Mouse (Mus musculus) hindbrain, embryonic 16.5 days (tissue): ENCODE results near the gene Cldn10. TPM values are rescaled to one million over a fixed set of nuclear protein-coding genes. Genes with fewer than 3 reads are reported as not detected.
"Not testable (repeated sequence)": the region's sequence is repeated elsewhere in the genome, so short reads cannot be mapped to it uniquely, and the experiment has no call there.

Experiments
- ATAC-seq: fragments of 200-750 bp; cut with Nextera tagmentation; 2 replicates; pipeline ENCODE4 v1.8.0; 2017; ENCODE audit warnings: moderate TSS enrichment, moderate library complexity
- H3K27ac ChIP-seq: fragments of 300-500 bp; sonication (generic); 2 replicates; pipeline ENCODE4 v1.5.1; 2014; ENCODE audit warnings: low read depth, mild to moderate bottlenecking, control low read depth, low read length, moderate library complexity
- H3K27me3 ChIP-seq: fragments of 300-500 bp; sonication (generic); replicated peaks from 2 replicates; pipeline ENCODE4 v1.6.1; 2014; ENCODE audit warnings: low read length; ENCODE audit not compliant: control insufficient read depth, insufficient read depth
- H3K36me3 ChIP-seq: fragments of 300-500 bp; sonication (generic); 2 replicates; pipeline ENCODE4 v1.6.1; 2014; ENCODE audit warnings: mild to moderate bottlenecking, low read length, moderate library complexity, mixed read lengths; ENCODE audit not compliant: control insufficient read depth, insufficient read depth
- H3K4me1 ChIP-seq: fragments of 300-500 bp; sonication (generic); 2 replicates; pipeline ENCODE4 v1.6.1; 2014; ENCODE audit warnings: low read depth, low read length; ENCODE audit not compliant: control insufficient read depth, insufficient read depth
- H3K4me2 ChIP-seq: fragments of 300-500 bp; sonication (generic); 2 replicates; pipeline ENCODE4 v1.6.1; 2014; ENCODE audit warnings: mild to moderate bottlenecking, low read length, control low read depth, moderate library complexity
- H3K4me3 ChIP-seq: fragments of 300-500 bp; sonication (generic); 2 replicates; pipeline ENCODE4 v1.5.1; 2014; ENCODE audit warnings: mild to moderate bottlenecking, low read length, control low read depth, moderate library complexity
- H3K9ac ChIP-seq: fragments of 300-500 bp; sonication (generic); 2 replicates; pipeline ENCODE4 v1.6.1; 2014; ENCODE audit warnings: low read depth, mild to moderate bottlenecking, control low read depth, low read length, moderate library complexity
- H3K9me3 ChIP-seq: fragments of 300-500 bp; sonication (generic); 2 replicates; pipeline ENCODE4 v1.6.1; 2014; ENCODE audit warnings: mild to moderate bottlenecking, low read length, moderate library complexity; ENCODE audit not compliant: control insufficient read depth
- WGBS: fragments of 180-500 bp; shearing (Covaris S2); extraction: QIAGEN DNeasy Blood & Tissue Kit; methylation state at CpG from one replicate; pipeline ENCODE4 v1.1.7; 2014; 5-methylcytosine and 5-hydroxymethylcytosine counted together
- polyA plus RNA-seq: library from polyadenylated mRNA; unstranded; fragments of >200 nt; fragmentation: Nextera tagmentation; extraction: Ambion mirVana; gene quantifications from 2 replicates; pipeline ENCODE4 v1.2.1, GENCODE M21; 2015

Cldn10 gene
- polyA plus RNA-seq, 1 experiment from 2014 or later = 9.2 TPM

GRCm38 (mm10) chr14:118809686-118810085, 22.0 kb downstream of the Cldn10 start:
- H3K9me3 ChIP-seq = no peaks in the 10 kb centered on the region
- H3K36me3 ChIP-seq = no peaks in the 10 kb centered on the region
- no peaks in the 10 kb centered on the region for H3K4me1 ChIP-seq
- H3K4me2 ChIP-seq = no peak overlapping the region
- H3K27me3 ChIP-seq = no peaks in the 10 kb centered on the region
- H3K4me3 ChIP-seq = no peak overlapping the region
- H3K27ac ChIP-seq = no peak overlapping the region
- H3K9ac ChIP-seq = no peak overlapping the region
- no peak for ATAC-seq
- WGBS = 83% methylated on average over 4 of the region's 4 CpGs

GRCm38 (mm10) chr14:118811256-118811655, 23.5 kb downstream of the Cldn10 start:
- not testable (repeated sequence) for H3K4me1 ChIP-seq, H3K36me3 ChIP-seq

GRCm38 (mm10) chr14:118813111-118813510, 25.4 kb downstream of the Cldn10 start:
- no peak for ATAC-seq
- H3K4me1 ChIP-seq = no peaks in the 10 kb centered on the region
- no peak overlapping the region for H3K27ac ChIP-seq
- 74% methylated on average over 7 of the region's 7 CpGs for WGBS
- H3K27me3 ChIP-seq = no peaks in the 10 kb centered on the region; the same call in 1 of the 2 replicates
- no peak overlapping the region for H3K4me3 ChIP-seq
- no peaks in the 10 kb centered on the region for H3K9me3 ChIP-seq
- H3K9ac ChIP-seq = no peak overlapping the region
- no peak overlapping the region for H3K4me2 ChIP-seq
- no peaks in the 10 kb centered on the region for H3K36me3 ChIP-seq

More at GRCm38 (mm10) chr14:118811256-118811655, 23.5 kb downstream of the Cldn10 start:
- not testable (repeated sequence) for H3K27ac ChIP-seq, H3K9me3 ChIP-seq, H3K27me3 ChIP-seq, H3K4me3 ChIP-seq, H3K9ac ChIP-seq, H3K4me2 ChIP-seq, ATAC-seq

DNA sequence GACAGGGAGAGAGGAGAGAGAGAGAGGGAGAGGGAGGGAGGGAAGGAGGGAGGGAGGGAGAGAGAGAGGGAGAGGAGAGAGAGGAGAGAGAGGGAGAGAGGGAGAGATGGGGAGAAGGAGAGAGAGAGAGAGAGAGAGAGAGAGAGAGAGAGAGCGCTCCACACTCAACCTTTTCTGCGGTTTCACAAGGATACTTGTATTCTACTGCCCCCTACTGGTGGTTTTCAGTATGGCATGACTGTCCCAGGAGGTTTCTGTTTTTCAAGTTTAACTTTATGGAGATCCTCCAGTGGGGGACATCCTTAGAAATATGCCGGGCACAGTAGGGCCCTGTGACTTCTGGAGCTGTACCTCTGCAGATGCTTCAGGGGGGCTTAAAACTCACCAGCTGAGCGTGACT, 28.8 kb downstream of the Cldn10 start:
- H3K4me3 ChIP-seq = no peak overlapping the region
- 23% methylated on average over 4 of the region's 4 CpGs for WGBS
- H3K36me3 ChIP-seq = no peaks in the 10 kb centered on the region
- ATAC-seq = no peak
- H3K9ac ChIP-seq = no peak overlapping the region
- no peaks in the 10 kb centered on the region for H3K4me1 ChIP-seq
- H3K9me3 ChIP-seq = no peaks in the 10 kb centered on the region
- H3K4me2 ChIP-seq = no peak overlapping the region
- H3K27ac ChIP-seq = no peak overlapping the region
- no peaks in the 10 kb centered on the region; the same call in none of the 2 replicates for H3K27me3 ChIP-seq

DNA sequence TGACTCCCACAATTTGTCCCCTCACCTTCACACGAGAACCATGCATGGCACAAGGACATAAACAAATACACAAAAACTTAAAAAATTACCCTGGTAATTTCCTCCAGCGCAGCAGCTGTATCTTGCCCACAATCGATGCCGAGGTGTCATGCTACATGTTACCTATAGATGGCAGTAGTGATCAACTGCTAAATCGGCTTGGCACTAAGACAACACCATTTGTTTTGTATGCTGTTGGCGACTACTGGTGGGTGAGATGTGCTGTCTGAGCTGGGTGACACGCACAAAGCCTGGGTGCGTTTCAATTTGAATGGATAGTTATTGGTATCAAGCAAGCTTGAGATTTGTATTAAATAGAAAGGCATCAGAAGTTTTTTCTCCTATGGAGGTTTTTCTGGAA, 32.4 kb downstream of the Cldn10 start:
- ATAC-seq = peak; percentile 68
- no peaks in the 10 kb centered on the region for H3K9me3 ChIP-seq

DNA sequence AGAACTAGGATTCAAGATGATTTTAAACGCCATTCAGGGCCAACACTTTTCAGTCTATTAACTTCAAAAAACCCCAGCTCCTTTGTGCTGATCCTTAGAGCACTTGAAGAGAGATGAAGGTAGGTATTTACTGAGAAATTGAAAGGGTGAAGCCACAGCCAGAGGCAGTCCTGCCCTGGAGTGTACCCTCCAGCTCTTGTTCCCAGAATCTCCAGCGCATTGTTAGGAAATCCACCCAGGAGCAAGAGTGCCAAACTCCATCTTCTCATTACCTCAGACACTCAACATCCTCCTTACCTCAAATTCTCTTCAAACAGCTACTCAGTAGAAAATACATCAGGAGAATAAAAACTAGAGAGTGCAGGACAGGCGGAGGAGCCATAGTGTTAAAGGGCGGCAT, 35.1 kb downstream of the Cldn10 start:
- Histone ChIP-seq H3K4me2 (no peak overlapping the region), H3K27me3 (no peaks in the 10 kb centered on the region; the same call in 1 of the 2 replicates), H3K36me3 (no peaks in the 10 kb centered on the region), H3K27ac (no peak overlapping the region), H3K9me3 (no peaks in the 10 kb centered on the region), H3K4me3 (no peak overlapping the region), H3K4me1 (no peaks in the 10 kb centered on the region), H3K9ac (no peak overlapping the region)
- no peak for ATAC-seq
- 84% methylated on average over 4 of the region's 4 CpGs for WGBS

More for the DNA sequence above, 32.4 kb downstream of the Cldn10 start:
- Histone ChIP-seq H3K27me3 (no peaks in the 10 kb centered on the region; the same call in none of the 2 replicates), H3K36me3 (no peaks in the 10 kb centered on the region), H3K27ac (no peak overlapping the region), H3K4me1 (no peaks in the 10 kb centered on the region), H3K9ac (no peak overlapping the region), H3K4me3 (no peak overlapping the region), H3K4me2 (no peak overlapping the region)
- 5% methylated on average over 8 of the region's 8 CpGs for WGBS

DNA sequence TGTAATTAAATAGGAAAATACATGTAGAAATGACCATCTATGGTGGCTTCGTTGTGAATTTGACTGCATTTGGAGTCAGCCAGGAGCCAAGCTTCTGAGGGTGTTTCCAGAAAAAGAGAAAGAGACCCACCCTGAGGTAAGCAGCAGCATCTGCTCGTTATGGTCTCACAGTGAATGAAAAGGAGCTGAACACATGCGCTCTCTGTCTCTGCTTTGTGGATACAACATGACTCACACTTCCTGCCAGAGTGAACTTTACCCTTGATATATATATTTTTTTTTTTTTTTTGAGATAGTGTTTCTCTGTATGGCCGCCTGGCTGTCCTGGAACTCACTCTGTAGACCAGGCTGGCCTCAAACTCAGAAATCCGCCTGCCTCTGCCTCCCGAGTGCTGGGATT, 35.6 kb downstream of the Cldn10 start:
- Histone ChIP-seq H3K4me1 (no peaks in the 10 kb centered on the region), H3K27ac (no peak overlapping the region), H3K9ac (no peak overlapping the region), H3K36me3 (no peaks in the 10 kb centered on the region), H3K27me3 (no peaks in the 10 kb centered on the region; the same call in 1 of the 2 replicates), H3K4me3 (no peak overlapping the region), H3K9me3 (no peaks in the 10 kb centered on the region), H3K4me2 (no peak overlapping the region)
- WGBS = 84% methylated on average over 6 of the region's 6 CpGs
- no peak for ATAC-seq

DNA sequence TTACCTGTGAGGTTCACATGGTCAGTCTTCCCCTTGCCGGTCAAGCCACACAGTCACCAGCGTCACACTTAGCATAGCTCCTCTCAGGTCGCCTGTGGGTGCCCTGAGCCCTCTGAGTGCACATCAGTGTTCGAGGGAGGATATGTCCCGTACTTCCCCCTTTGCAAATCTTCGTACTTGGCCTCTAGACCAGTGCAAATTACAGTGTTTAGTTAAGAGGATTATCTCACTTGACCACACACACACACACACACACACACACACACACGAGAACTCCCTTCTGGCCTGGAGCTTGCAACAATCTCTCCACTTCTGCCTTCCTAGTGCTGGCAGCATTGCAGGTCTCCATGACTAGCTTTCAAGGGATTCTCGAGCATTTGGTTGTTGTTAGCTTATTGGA, 38.6 kb downstream of the Cldn10 start:
- H3K27ac ChIP-seq = no peak overlapping the region
- H3K4me1 ChIP-seq = no peaks in the 10 kb centered on the region
- ATAC-seq = no peak
- H3K4me3 ChIP-seq = no peak overlapping the region
- H3K36me3 ChIP-seq = no peaks in the 10 kb centered on the region
- WGBS = 82% methylated on average over 8 of the region's 8 CpGs
- no peaks in the 10 kb centered on the region for H3K27me3 ChIP-seq
- H3K4me2 ChIP-seq = no peak overlapping the region
- H3K9ac ChIP-seq = no peak overlapping the region
- no peaks in the 10 kb centered on the region for H3K9me3 ChIP-seq

GRCm38 (mm10) chr14:118827283-118827904, 39.7 kb downstream of the Cldn10 start:
- Histone ChIP-seq H3K4me2 (no peak overlapping the region), H3K36me3 (no peaks in the 10 kb centered on the region), H3K9ac (no peak overlapping the region), H3K27me3 (no peaks in the 10 kb centered on the region), H3K27ac (no peak overlapping the region), H3K4me3 (no peak overlapping the region), H3K4me1 (no peaks in the 10 kb centered on the region), H3K9me3 (no peaks in the 10 kb centered on the region)
- 19% methylated on average over 7 of the region's 7 CpGs for WGBS
- no peak for ATAC-seq
